Mouse (Mus musculus) retina, postnatal 7 days (tissue): ENCODE measurements around the gene Dstn.

ENCODE experiments used
- DNase-seq: peaks from one replicate; pipeline ENCODE4 v3.0.0-alpha.2; 2012; ENCODE audit warnings: low read depth, low spot score

Dstn gene

GRCm38 (mm10) chr2:143915600-143916135 is 548 bp downstream of the Dstn start:
- DNase-seq, result no peak

GRCm38 (mm10) chr2:143916229-143916628 is 1.1 kb downstream of the Dstn start:
- no peak for DNase-seq

- no peak for DNase-seq
Measured at GRCm38 (mm10) chr2:143917622-143918021, 2.5 kb downstream of the Dstn start.

- DNase-seq, result no peak
Measured at GRCm38 (mm10) chr2:143918831-143919502, 3.8 kb downstream of the Dstn start.

- DNase-seq, result no peak
Measured at GRCm38 (mm10) chr2:143924085-143924484, 9.0 kb downstream of the Dstn start.

GRCm38 (mm10) chr2:143925826-143926225 is 10.7 kb downstream of the Dstn start:
- no peak for DNase-seq

GRCm38 (mm10) chr2:143929607-143930311 is 14.6 kb downstream of the Dstn start:
- no peak for DNase-seq

GRCm38 (mm10) chr2:143932340-143932873 is 17.3 kb downstream of the Dstn start:
- DNase-seq, result no peak

- DNase-seq, result no peak
Measured at GRCm38 (mm10) chr2:143933516-143933915, 18.4 kb downstream of the Dstn start.

GRCm38 (mm10) chr2:143934439-143934838 is 19.3 kb downstream of the Dstn start:
- no peak for DNase-seq

GRCm38 (mm10) chr2:143937861-143938260 is 22.7 kb downstream of the Dstn start:
- no peak for DNase-seq

- DNase-seq, result no peak
Measured at GRCm38 (mm10) chr2:143940406-143940805, 25.3 kb downstream of the Dstn start.

- no peak for DNase-seq
Measured at GRCm38 (mm10) chr2:143944796-143945195, 29.7 kb downstream of the Dstn start.

- no peak for DNase-seq
Measured at GRCm38 (mm10) chr2:143945466-143946075, 30.5 kb downstream of the Dstn start.

- DNase-seq, result no peak
Measured at GRCm38 (mm10) chr2:143946399-143946798, 31.3 kb downstream of the Dstn start.

GRCm38 (mm10) chr2:143947981-143948380 is 32.9 kb downstream of the Dstn start:
- DNase-seq, result no peak

GRCm38 (mm10) chr2:143948416-143948815 is 33.3 kb downstream of the Dstn start:
- DNase-seq, result no peak

- DNase-seq, result no peak
Measured at GRCm38 (mm10) chr2:143949217-143949616, 34.1 kb downstream of the Dstn start.

GRCm38 (mm10) chr2:143950290-143951027 is 35.3 kb downstream of the Dstn start:
- no peak for DNase-seq

GRCm38 (mm10) chr2:143951028-143951420 is 35.9 kb downstream of the Dstn start:
- DNase-seq, result no peak

- no peak for DNase-seq
Measured at GRCm38 (mm10) chr2:143951546-143952315, 36.6 kb downstream of the Dstn start.
